Mouse (Mus musculus) embryo, embryonic 11.5 days (tissue): ENCODE measurements around the gene Ppp2r5c.

Experiments
- DNase-seq: peaks from one replicate; pipeline ENCODE4 v3.0.0-alpha.2; 2012; ENCODE audit warnings: low read depth, low spot score

Gene Ppp2r5c

DNA sequence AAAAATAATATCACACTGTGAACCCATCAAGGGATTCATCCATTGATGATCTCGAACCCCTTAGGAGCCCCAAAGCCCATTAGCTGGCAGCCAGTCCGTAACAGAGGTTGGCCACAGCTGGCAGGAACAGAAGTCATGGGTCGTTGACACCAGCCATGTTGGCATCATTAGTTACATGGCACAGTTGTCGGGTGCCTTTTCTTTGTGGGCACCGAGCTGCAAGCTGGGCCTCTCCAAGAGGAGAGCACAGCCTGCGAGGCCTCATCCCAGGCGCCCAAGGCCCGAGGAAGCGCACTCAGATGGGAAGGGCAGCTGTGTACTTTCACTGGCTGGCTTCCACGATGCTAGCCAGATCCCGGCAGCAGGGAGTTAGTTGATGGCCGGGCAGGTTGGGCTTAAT, 64.3 kb downstream of the Ppp2r5c start:
- no peak for DNase-seq

DNA sequence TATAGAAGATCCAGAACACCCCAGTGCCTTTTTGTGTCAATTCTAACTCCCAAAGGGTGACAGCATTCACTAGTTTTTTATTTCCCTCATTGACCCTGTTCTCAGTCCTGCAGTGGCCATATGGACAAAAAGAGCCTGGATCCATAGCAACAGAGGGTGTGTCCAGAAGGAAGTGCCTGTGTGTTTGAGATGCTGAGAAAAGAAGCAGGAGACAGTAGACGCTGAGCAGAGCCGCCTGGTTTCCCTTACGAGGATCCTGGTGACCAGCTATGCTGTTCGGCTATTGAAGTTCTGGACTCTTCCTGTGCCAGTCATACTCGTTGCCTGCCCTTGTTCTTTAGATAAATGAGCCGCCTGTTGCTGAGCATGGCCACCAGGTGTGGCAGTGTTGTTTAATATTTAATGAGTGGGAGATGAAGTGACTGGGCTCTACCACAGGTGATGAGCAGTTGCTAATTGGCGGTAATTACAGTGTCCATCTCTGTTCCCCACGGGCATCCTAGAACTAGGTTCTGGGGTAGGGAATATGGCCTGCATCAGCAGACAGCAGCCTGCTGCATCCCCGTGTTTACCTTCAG, 65.0 kb downstream of the Ppp2r5c start:
- DNase-seq, result no peak

DNA sequence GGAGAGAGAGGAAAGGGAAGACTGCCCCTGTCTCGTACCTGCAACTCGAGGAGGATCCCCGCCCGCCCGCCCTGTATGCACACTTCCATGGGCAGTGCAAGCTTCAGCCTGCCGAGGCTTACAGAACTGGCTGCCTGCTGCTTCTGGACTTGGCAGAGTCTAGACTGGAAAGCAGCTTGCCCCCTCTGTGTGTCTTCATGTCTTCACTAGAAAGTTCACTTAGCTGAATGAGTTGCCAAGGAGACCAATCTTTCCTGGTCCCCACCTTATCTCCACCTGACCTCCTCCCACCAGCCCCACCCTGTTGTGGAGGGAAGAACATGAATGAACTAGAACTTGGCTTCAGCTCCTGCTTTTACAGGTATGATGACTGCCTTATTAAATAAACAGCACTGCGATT, 66.0 kb downstream of the Ppp2r5c start:
- DNase-seq, result no peak

DNA sequence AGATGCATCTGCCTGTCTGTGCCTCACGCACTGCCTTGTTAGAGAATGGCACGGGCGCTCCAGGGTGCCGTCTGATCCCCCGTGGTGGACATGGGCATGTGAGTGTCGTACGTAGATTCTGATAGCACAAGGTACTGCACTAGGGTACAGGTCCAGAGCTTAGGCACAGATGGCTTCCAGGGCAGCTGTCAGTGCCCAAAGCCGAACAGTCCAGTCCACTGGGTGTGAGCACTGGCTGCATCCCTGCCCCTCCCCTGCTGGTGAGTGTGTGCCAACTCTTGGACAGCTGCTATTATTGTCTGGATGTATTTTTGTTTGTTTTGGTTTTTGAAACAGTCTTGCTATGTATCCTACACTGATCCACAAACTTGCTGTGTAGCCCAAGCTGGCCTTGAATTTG, 68.8 kb downstream of the Ppp2r5c start:
- DNase-seq, result no peak

DNA sequence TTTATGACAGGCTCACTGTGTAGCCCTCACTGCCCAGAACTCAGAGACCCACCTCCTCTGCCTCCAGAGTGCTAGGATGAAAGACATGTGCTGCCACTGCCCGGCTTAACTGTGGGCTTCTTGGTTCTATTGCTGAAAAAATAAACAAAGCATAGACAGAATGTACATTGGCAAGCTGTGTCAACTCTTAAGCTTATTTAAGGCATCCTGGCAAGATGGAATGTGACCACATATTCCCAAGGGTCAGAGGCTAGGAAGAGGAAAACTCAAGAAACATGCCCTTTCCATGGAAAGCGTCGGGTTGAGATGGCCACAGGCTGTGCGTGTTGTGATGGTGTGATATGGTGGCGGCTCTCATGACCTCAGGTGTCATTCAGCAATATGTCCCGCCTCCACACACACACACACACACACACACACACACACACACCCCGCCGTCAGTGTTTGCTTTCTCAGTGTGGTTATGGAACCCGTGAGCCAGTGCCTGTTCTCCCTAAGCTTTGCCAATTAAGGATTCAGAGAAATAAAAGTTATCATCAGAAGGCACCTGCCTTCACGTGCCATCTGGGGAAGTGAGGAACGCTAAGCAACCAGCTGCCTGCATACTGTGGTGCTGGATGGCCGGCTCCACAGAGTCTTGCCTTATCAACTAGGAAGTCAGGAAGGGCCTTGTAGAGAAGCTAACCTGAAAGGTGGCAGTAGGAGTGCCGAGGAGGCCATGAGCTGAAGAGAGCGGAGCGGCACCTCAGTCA, 73.5 kb downstream of the Ppp2r5c start:
- DNase-seq, result no peak

DNA sequence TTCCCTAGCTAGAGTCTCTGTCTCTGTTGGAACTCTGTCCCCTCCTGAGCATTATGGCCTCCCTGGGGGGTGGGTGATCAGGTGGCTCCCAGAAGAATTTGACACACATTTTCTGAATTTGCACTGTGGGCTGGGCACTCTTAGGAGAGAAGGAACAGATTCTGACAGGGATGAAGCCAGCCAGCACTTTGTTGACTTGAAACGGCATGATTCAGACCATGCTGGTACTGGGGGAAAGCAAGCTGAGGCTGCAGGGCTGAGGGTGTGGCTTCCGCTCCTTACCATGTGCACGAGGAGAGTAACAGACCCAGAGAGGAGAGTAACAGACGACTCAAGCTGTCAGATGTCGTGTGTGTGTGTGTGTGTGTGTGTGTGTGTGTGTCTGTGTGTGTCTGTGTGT, 76.6 kb downstream of the Ppp2r5c start:
- no peak for DNase-seq

DNA sequence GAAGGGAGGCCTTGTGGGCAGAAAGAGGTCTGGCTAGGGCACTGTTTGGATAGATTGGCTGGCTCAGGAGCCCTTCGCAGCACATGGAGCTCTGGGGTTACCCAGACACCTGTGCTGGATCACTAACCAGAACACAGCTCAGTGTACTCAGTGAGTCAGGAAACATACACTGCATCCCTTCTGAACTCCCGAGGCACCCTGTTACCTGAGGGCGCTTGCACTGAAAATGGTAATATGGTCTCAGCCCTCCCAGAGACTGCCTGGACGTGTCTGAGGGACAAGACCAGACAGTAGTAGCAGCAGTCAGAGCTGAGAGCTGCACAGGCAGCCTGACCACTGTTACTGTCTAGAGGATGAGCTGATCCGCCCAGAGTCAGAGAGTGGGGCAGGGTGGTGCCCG, 85.8 kb downstream of the Ppp2r5c start:
- no peak for DNase-seq

DNA sequence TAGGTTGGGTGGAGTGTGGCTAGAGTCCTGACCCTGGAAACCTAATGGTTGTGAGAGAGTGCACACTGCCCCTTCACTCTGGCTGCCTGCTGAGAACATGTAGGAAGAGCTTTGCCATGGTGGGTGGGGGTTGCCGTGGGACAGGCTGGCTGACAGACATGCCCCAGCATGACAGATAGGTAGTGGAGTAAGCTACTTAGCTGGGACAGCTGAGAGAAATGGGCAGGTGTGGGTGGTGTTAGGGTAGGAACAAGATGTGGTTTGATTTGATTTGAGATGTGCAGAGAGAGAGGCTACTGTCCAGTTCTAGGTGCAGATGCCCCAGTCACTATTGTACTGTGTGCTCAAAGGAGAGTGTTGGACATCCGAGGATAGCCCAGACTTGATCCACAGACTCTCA, 86.2 kb downstream of the Ppp2r5c start:
- DNase-seq, result no peak

DNA sequence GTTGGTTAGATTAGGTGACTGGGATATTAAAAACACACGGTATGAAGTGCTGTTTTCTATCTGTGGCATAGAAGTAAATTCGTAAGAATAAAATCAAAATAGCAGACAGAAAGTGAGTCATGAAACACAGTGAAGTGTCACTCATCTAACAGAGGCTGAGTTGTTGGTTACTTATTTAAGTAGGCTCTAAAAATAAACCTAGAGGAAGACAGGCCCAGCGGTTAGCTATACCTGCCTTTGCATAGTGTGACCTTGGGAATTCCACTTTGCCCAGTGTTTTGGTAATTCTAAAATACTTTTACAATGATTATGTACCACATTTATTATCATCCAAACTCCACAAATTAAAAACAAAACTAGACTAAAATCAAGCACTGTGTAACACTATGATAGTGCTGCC, 86.9 kb downstream of the Ppp2r5c start:
- DNase-seq, result no peak

DNA sequence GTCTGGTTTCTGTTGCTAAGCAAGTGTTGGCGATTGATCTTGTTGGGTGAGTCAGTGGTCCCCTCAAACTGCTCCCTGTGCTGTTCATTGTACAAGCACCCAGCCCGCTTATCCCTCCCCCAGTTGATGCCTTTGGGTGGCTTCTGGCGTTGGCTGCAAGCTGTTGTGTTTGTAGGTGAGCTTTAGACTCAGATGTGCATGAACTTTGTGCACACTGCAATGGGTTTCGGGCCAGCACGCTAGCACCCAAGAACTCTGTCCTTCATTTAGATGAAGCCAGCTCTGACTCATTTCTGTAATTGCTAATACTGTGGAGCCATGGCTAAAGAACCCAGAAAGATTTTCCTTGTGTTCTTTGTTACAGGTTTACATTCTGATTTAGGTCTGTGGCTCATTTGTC, 88.4 kb downstream of the Ppp2r5c start:
- DNase-seq, result no peak

DNA sequence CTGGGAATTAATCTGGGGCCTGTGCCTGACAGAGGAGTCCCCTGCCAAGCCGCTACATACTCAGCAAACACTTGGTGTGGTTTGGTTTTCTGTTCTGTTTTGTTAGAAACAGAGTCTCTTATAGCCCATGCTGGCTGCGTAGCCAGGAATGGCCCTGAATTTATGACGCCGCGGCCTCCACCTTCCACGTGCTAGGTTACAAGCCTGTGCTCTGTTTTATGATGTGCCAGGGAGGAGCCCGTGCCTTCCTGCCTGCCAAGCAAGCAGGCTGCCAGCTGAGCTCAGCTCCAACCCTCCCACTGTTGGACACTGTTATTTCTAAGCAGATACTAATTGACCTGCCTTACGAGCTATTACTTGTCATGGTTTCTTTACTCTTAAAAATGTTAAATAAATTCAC, 90.8 kb downstream of the Ppp2r5c start:
- no peak for DNase-seq

DNA sequence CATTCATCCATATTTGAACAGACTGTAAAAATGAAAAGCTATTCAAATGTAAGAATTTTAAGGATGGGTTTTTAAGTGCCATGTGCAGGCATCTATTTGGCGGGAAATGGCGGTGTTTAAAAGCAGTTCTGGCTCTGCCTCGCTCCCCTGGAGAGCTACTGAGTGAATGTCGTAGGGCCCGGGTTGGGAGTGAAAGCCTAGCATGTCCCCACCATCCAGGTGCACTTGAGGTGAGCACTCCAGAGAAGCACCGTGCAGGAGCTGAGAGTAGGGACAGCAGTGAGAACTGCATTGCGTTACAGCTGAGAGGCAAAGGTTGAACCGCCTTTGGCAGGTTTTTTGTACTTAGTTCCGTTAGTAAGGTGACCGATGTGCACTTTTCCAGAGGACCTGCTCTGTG, 92.4 kb downstream of the Ppp2r5c start:
- DNase-seq, result no peak

DNA sequence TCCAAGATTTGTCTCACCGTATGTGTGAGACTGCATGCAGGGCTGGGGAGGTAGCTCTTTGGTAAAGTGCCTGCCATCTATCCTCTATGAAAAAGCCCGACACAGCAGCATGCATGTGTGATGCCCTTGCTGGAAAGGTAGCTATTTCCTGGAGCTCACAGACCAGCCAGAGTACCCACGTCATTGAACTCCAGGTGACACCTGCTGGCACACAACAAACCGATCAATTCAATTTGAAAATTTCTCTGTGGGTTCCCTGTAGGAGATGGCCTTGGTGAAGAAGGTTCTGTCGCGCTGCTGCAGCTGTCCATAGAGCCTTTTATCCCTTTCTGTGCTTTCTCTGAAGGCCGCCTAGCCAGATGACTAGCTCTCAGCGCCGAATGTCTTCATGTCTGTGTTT, 92.9 kb downstream of the Ppp2r5c start:
- no peak for DNase-seq

DNA sequence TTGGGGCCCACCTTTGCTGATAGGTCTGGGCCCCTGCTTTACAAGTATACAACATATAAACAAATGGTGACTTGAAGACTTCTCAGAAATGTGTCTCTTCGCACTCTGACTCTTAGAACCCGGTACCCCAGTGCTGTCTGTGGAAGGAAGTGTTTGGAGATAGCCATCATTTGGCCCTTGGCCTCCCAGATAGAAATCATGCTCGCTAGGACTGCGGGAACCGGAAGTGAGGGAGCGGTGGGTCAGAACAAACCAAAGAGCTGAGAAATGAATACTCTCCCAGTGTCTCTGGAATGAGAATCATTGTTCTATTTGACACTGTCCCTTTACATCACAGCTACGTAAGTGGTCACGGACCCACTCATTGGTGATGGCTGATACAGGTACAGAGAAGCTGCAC, 93.4 kb downstream of the Ppp2r5c start:
- DNase-seq, result no peak

DNA sequence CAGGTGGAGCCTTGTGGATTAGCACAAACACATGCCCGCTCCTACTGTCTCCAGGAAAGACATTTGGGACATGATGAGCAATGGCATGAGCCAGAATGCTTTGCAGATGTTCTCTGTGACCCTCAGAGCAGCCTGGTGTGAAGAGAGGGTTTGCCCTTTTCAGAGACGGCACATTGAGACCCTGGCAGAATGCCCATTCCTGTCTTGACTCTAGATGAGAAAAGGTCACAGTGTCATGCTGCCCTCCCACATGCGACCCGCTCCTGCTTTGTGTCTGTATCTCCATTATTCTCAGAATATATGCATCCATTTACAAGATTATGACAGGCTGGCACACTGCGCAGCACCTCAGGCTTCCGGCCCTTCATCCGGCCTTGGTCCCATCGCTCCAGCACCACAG, 94.1 kb downstream of the Ppp2r5c start:
- no peak for DNase-seq

DNA sequence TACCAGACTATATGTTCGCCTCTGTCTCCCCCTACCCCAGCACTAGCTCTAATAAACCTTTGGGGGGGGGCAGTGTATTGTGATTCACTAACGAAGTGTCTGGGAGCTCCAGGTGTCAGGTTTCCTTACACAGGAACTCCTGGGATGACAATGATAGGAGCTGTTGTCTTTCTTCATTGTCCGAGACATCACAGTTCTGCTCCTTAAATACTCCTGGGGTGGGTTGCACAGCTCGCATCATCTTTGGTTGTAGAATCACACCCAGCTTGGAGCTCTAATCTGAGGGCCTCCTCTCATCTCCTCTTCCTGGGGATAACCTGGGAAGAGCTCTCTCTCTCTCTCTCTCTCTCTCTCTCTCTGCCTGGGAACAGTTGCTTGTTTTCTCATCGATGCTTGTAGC, 94.6 kb downstream of the Ppp2r5c start:
- no peak for DNase-seq

DNA sequence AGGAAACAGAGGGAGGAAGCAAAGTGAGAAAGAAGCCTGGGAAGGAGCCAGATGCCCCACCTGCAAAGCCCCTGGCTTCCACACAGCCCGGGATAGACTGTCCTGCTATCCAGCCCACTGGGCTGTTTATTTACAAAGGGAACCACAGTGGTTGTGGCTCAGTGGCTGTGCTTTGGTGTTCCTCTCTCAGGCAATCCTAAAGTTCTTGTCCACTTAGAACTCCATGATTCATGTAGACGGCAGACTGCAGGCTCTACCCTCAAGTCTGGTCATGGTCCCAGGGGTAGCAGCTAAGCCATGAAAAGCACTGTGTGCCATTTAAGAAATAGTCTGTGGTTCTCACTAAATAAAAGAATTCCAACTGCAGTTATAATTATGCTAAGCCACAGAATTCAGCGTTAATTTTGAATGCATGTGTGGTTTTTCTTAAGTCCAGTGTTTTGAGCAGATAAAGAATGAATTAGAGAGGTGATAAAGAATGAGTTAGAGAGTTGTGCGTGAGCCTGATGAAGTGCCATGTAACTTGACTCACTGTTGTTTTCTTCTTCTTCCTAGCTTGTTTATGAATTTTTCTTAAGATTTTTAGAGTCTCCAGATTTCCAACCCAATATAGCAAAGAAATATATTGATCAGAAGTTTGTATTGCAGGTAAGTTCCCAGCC, 98.3 kb downstream of the Ppp2r5c start:
- no peak for DNase-seq

DNA sequence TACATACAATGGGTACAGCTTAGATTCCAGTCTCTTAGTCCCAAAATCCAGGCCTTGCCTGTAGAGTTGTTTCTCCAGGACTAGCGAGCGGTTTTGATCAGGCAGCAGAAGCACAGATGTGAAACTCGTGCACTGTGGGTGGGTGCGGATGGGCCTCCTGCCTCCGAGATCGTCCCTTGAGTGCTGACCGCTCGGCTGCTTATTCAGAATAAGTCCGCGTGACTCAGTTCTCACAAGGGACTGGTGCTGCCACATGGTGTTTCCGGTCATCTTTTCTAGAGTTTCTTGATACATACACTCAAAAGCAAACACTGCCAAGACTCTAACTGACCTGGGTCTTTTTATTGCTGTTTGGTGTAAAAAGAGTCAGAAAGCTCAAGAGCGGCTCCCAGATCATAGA, 100.7 kb downstream of the Ppp2r5c start:
- no peak for DNase-seq

DNA sequence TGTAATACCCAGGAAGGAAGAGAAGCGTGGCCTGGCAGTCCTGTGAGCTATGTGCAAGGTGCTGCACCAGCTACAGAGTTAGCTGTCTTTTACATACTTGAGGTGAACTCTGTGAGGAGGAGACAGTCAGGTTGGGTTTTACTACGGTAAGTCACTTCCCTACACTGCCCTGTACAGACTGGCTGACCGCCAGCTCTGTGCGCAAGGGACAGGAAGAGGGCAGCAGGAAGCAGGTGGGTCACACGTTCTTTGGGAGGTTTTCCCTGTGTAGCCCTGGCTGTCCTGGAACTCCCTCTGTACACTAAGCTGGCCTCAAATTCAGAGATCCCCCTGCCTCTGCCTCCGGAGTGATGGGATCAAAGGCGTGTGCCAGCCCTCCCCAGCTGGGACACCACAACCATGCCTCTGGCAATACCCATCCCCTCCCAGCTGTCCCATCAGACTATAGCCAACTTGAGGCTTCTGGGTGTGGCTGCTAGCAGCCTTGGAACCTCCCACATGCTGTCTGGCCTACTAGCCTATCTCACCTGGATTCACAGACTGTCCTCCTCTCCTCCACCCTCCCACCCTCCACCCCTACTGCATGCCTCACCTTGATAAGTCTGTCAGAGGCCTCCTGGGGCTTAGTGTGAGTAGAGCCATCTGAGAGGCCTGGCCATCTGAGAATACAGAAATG, 102.7 kb downstream of the Ppp2r5c start:
- no peak for DNase-seq

DNA sequence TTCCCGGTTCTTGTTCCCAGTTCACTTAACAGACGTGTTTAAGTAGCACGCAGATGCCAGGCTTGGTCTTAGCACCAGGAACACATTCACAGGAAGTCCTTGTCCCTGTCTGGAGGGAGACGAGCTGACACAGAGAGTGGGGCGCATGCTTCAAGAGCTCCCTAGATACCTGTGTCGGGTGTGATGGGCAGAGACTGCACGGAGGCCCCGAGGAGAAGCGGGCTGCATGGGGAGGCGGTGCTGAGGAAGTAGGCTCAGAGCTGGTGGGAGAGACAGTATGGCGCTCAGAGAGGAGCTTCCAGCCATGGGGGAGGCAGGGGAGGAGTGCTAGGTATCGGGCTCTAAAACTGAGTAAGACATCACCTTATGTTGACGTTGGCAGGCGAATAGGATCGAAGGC, 103.4 kb downstream of the Ppp2r5c start:
- DNase-seq, result no peak

DNA sequence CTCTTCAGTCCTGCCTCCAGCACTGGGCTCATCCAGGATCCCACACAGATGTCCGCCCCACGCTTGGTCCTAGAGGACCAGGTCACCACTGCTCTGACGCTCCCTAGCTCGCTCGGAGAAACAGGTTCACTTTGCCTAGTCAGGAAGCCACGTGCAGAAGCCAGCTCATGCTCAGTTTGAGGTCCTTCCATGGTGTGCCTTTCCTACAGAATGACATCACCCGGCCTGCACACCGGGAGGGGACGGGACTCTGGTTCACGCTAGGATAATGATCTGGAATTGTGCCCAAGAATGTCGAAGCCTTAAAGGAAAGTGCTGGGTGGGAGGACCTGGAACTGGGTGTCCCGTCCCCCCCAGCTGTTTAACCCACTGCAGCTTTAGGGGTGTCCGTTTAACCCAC, 105.2 kb downstream of the Ppp2r5c start:
- no peak for DNase-seq

DNA sequence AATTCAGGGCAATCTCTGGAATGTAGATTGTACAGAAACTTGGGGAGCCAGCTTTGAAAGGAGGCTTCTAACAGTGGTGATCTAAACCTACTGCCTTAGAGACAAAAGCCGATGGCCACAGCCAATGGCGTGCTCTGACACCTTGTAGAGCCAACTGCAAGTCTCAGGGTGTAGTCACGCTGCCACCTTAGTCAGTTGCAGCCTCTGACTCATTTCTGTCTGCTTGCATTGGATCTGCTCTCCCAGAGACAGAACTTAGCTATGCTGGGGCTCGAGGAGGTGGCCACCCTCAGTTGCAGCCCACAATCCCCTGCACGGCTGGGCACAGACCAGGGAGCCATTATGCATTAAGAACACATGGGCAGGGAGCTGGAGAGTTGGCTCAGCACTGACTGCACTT, 106.4 kb downstream of the Ppp2r5c start:
- no peak for DNase-seq
